Mouse (Mus musculus): ENCODE measurements at regions not wholly inside any gene's neighbourhood (a gene's known extent, or its start where the extent isn't known, plus 50 kb on each side); places are given as distances from the start of the nearest gene placed in this dataset.

DNA sequence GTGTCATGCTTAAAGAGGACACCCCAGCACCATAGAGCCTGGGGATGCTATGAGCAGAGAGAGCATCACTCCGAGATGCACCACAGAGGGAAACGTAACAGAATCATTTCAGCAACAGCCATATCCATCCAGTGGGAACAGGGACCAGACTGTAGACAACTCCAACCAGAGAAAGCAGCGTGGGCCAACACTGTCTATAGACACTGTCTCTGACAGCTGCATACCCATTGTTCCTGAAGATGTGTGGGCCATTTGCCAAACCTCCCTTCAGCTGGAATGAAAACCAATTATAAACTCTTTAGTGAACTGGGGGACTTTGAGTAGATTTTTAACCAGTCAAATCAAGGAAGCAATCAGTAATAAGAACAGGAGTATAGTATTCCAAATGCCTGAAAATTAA, 630.8 kb upstream of the Fam19a5 start:
- TF ChIP-seq POLR2A (IDR thresholded peaks at IDR 0.05; ENCODE audit: control insufficient read depth, low read depth, low read length): no peak
- TF ChIP-seq CTCF (IDR thresholded peaks at IDR 0.05; ENCODE audit: control insufficient read depth, insufficient read depth, insufficient replicate concordance, low read depth, low read length): no peak

Data from testis, adult 2 months (tissue).